Mouse (Mus musculus): ENCODE measurements around the gene Bod1.

DNA sequence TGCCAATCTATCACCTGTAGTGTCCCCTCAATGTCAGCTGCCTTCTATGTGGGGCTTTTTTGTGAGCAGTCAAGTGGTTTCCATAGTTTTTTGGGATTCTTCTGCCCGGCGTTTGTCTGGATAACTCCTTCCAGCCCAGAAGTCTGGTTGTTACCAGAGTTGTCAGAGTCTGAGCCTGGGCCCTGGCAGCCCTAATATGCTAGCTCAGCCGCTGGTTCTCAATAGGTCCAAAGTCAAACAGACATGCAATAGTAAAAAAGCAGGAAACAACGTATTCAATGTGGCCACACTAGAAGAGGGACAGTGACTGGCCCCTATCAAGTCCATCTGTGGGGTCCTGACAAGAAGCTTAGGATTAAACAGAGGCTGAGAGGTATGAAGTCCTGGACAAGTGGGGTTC is 47.4 kb upstream of the Bod1 start:
- TF ChIP-seq CTCF (IDR thresholded peaks at IDR 0.05; ENCODE audit: low read depth) (no peak), EP300 (IDR thresholded peaks at IDR 0.05; ENCODE audit: low read depth) (no peak)

All from heart, postnatal 0 days (tissue).